Mouse (Mus musculus): Measurements from ENCODE around the gene Fam53a. TPM values are rescaled to one million over a fixed set of nuclear protein-coding genes. Genes with fewer than 3 reads are reported as not detected.

Gene Fam53a
- polyA plus RNA-seq, 2 experiments from 2014 or later: 19.9 to 23.5 TPM

Other genes starting within 250 kb of the Fam53a start
- gene Nkx1-1, start 195.7 kb downstream of the Fam53a start, polyA plus RNA-seq (2017; shearing (Covaris generic)): not detected
- gene Gm9903, start 290 bp upstream of the Fam53a start, polyA plus RNA-seq (2017; shearing (Covaris generic)): 1 to 10 TPM in 1 of 2 experiments, not detected in 1; 1.6 TPM
- gene Slbp, start 22.9 kb upstream of the Fam53a start, polyA plus RNA-seq (2017; shearing (Covaris generic)): 100 to 1,000 TPM; 123 to 141 TPM
- gene Tacc3, start 28.5 kb upstream of the Fam53a start, polyA plus RNA-seq (2017; shearing (Covaris generic)): 10 to 100 TPM; 18.2 to 32.2 TPM
- 10 to 100 TPM; 33.7 to 42.9 TPM for gene Tmem129, start 28.8 kb upstream of the Fam53a start, polyA plus RNA-seq (2017; shearing (Covaris generic))
- not detected for gene Fgfr3, start 92.0 kb upstream of the Fam53a start, polyA plus RNA-seq (2017; shearing (Covaris generic))
- gene Letm1, start 153.2 kb upstream of the Fam53a start, polyA plus RNA-seq (2017; shearing (Covaris generic)): 10 to 100 TPM; 15.9 to 17.5 TPM
- gene Nsd2, start 191.1 kb upstream of the Fam53a start, polyA plus RNA-seq (2017; shearing (Covaris generic)): 10 to 100 TPM; 12.0 to 13.0 TPM